Mouse (Mus musculus) CH12.LX (cell line): Measurements from ENCODE around the gene 2200002J24Rik. TPM values are rescaled to one million over a fixed set of nuclear protein-coding genes. Genes with fewer than 3 reads are reported as not detected.
"Not testable (repeated sequence)": the region's sequence is repeated elsewhere in the genome, so short reads cannot be mapped to it uniquely, and the experiment has no call there.

ENCODE experiments used
- DNase-seq: peaks from one replicate; pipeline ENCODE4 v3.0.0-alpha.2; 2013; ENCODE audit errors: extremely low read depth
- H3K27ac ChIP-seq: 2 replicates; pipeline ENCODE4 v1.5.1; 2012; ENCODE audit warnings: low read depth, mild to moderate bottlenecking, control low read depth, moderate library complexity; ENCODE audit not compliant: insufficient read depth
- H3K27me3 ChIP-seq: replicated peaks from 2 replicates; pipeline ENCODE3; 2012; ENCODE audit warnings: inconsistent platforms
- H3K36me3 ChIP-seq, 2 experiments: replicated peaks in 1 of 2; 2 replicates each; pipeline versions ENCODE3 to v1.6.1; 2012; ENCODE audit warnings: inconsistent platforms in 1 of 2, low read length in 1 of 2, mild to moderate bottlenecking in 1 of 2, mixed read lengths in 1 of 2, moderate library complexity in 1 of 2; ENCODE audit not compliant: control insufficient read depth in 1 of 2, insufficient read depth in 1 of 2
- H3K4me1 ChIP-seq, 2 experiments: 2 replicates each; pipeline ENCODE4 v1.6.1; 2012; ENCODE audit warnings: inconsistent platforms in 1 of 2, moderate library complexity in 1 of 2; ENCODE audit not compliant: insufficient read depth in 2 of 2, control insufficient read depth in 1 of 2
- H3K4me2 ChIP-seq: 2 replicates; pipeline ENCODE4 v1.6.1; 2012; ENCODE audit warnings: low read depth, mild to moderate bottlenecking, control low read depth; ENCODE audit not compliant: poor library complexity, insufficient read depth, severe bottlenecking
- H3K4me3 ChIP-seq, 3 experiments: fragments of 150-350 bp in 1 of 3; sonication (generic) in 1 of 3; replicated peaks in 1 of 3; 2 replicates each; pipeline versions ENCODE3 to v1.5.1; 2011 to 2012; ENCODE audit warnings: low read depth in 2 of 3, low read length in 2 of 3, mild to moderate bottlenecking in 2 of 3, moderate library complexity in 2 of 3, control low read depth in 1 of 3, improper control_type of control experiment in 1 of 3, inconsistent platforms in 1 of 3, mixed read lengths in 1 of 3; ENCODE audit not compliant: poor library complexity in 1 of 3
- H3K79me2 ChIP-seq: replicated peaks from 2 replicates; pipeline ENCODE4 v1.6.1; 2012; ENCODE audit warnings: mild to moderate bottlenecking, moderate library complexity; ENCODE audit not compliant: control insufficient read depth, poor library complexity, insufficient read depth, severe bottlenecking; ENCODE audit errors: extremely low read depth
- H3K9ac ChIP-seq: 2 replicates; pipeline ENCODE4 v1.6.1; 2012; ENCODE audit warnings: low read depth, mild to moderate bottlenecking, control low read depth, moderate library complexity; ENCODE audit not compliant: insufficient read depth
- H3K9me3 ChIP-seq: replicated peaks from 2 replicates; pipeline ENCODE3; 2012; ENCODE audit warnings: low read length, inconsistent platforms, mixed read lengths
- BHLHE40 ChIP-seq: IDR thresholded peaks from 2 replicates; pipeline ENCODE4 v1.6.1; 2011; ENCODE audit warnings: mild to moderate bottlenecking, low read depth, low read length, improper control_type of control experiment
- CHD2 ChIP-seq: IDR thresholded peaks from 2 replicates; pipeline ENCODE4 v1.6.1; 2011; ENCODE audit warnings: low read length, improper control_type of control experiment
- E2F4 ChIP-seq: IDR thresholded peaks from 2 replicates; pipeline ENCODE4 v1.6.1; 2011; ENCODE audit warnings: low read depth, low read length, improper control_type of control experiment; ENCODE audit not compliant: insufficient replicate concordance
- ELF1 ChIP-seq: IDR thresholded peaks from 2 replicates; pipeline ENCODE4 v1.6.1; 2014; ENCODE audit warnings: low read depth, mild to moderate bottlenecking, inconsistent platforms, low read length, improper control_type of control experiment
- EP300 ChIP-seq: IDR thresholded peaks from 2 replicates; pipeline ENCODE4 v1.6.1; 2011; ENCODE audit warnings: low read length, improper control_type of control experiment
- ETS1 ChIP-seq: conservative IDR thresholded peaks from 2 replicates; pipeline ENCODE4 v1.6.1; 2012; ENCODE audit warnings: low read depth, mild to moderate bottlenecking, inconsistent platforms, low read length, improper control_type of control experiment, moderate library complexity
- GABPA ChIP-seq: IDR thresholded peaks from 2 replicates; pipeline ENCODE4 v1.6.1; 2012; ENCODE audit warnings: low read depth, low read length, improper control_type of control experiment, inconsistent platforms; ENCODE audit not compliant: insufficient replicate concordance
- IRF4 ChIP-seq: IDR thresholded peaks from 2 replicates; pipeline ENCODE4 v1.6.1; 2014; ENCODE audit warnings: low read depth, mild to moderate bottlenecking, inconsistent platforms, low read length, improper control_type of control experiment
- MAX ChIP-seq: IDR thresholded peaks from 2 replicates; pipeline ENCODE4 v1.6.1; 2011; ENCODE audit warnings: low read length, improper control_type of control experiment
- MEF2A ChIP-seq: IDR thresholded peaks from 2 replicates; pipeline ENCODE4 v1.6.1; 2014; ENCODE audit warnings: low read depth, mild to moderate bottlenecking, inconsistent platforms, low read length, improper control_type of control experiment, borderline replicate concordance
- NRF1 ChIP-seq: IDR thresholded peaks from 2 replicates; pipeline ENCODE4 v1.6.1; 2014; ENCODE audit warnings: low read depth, mild to moderate bottlenecking, inconsistent platforms, low read length, improper control_type of control experiment, moderate library complexity
- PAX5 ChIP-seq: IDR thresholded peaks from 2 replicates; pipeline ENCODE4 v1.6.1; 2012; ENCODE audit warnings: low read length, inconsistent platforms, mixed read lengths
- POLR2A ChIP-seq: IDR thresholded peaks from 2 replicates; pipeline ENCODE4 v1.6.1; 2011; ENCODE audit warnings: low read depth, mild to moderate bottlenecking, improper control_type of control experiment, low read length
- POLR2AphosphoS2 ChIP-seq: IDR thresholded peaks from 2 replicates; pipeline ENCODE4 v1.6.1; 2011; ENCODE audit warnings: low read depth, low read length, improper control_type of control experiment
- SIN3A ChIP-seq: IDR thresholded peaks from 2 replicates; pipeline ENCODE4 v1.6.1; 2012; ENCODE audit warnings: low read length, improper control_type of control experiment, inconsistent platforms
- SMC3 ChIP-seq: IDR thresholded peaks from 2 replicates; pipeline ENCODE4 v1.6.1; 2011; ENCODE audit warnings: low read depth, low read length, improper control_type of control experiment
- TBP ChIP-seq: conservative IDR thresholded peaks from 2 replicates; pipeline ENCODE4 v1.6.1; 2011; ENCODE audit warnings: low read depth, low read length, improper control_type of control experiment
- TCF12 ChIP-seq: IDR thresholded peaks from 2 replicates; pipeline ENCODE4 v1.6.1; 2014; ENCODE audit warnings: low read depth, mild to moderate bottlenecking, inconsistent platforms, low read length, improper control_type of control experiment
- USF2 ChIP-seq: conservative IDR thresholded peaks from 2 replicates; pipeline ENCODE4 v1.6.1; 2011; ENCODE audit warnings: low read depth, low read length, improper control_type of control experiment
- ZMIZ1 ChIP-seq: IDR thresholded peaks from 2 replicates; pipeline ENCODE4 v1.6.1; 2012; ENCODE audit warnings: low read depth, mild to moderate bottlenecking, inconsistent platforms, low read length, improper control_type of control experiment
- ZNF384 ChIP-seq: IDR thresholded peaks from 2 replicates; pipeline ENCODE4 v1.6.1; 2012; ENCODE audit warnings: low read depth, low read length, improper control_type of control experiment, inconsistent platforms
- dilution Hi-C: fragments of 300-500 bp; cut with MboI; formaldehyde crosslinking; loops from 2 replicates; pipeline ENCODE4 v1.14.3; 2020; ENCODE audit warnings: low sequenced_read_pairs; ENCODE audit not compliant: extremely low pct_unique_long_range_greater_than_20kb, extremely low pct_ligation_motif_present
- in situ Hi-C: fragments of 300-500 bp; cut with MboI; formaldehyde crosslinking; loops from 3 replicates; pipeline ENCODE4 v1.14.3; 2019; ENCODE audit warnings: low sequenced_read_pairs, low pct_ligation_motif_present, low pct_unique_long_range_greater_than_20kb, mixed read lengths
- polyA plus RNA-seq: library from polyadenylated mRNA; unstranded; fragments of >175 nt; gene quantifications from 2 replicates; pipeline ENCODE4 v1.2.1, GENCODE M21; 2012; ENCODE audit warnings: low read depth; ENCODE audit not compliant: insufficient read length
- total RNA-seq, 2 experiments: library from RNA; depleted of rRNA; stranded (reverse); fragments of 300-350 nt in 1 of 2; fragments of >200 nt in 1 of 2; gene quantifications; 2 replicates each; pipeline ENCODE4 v1.2.3; 2012 to 2014

The 2200002J24Rik gene
- total and polyA plus RNA-seq, 3 experiments = 2.9 to 4.0 (median 3.0) TPM

DNA sequence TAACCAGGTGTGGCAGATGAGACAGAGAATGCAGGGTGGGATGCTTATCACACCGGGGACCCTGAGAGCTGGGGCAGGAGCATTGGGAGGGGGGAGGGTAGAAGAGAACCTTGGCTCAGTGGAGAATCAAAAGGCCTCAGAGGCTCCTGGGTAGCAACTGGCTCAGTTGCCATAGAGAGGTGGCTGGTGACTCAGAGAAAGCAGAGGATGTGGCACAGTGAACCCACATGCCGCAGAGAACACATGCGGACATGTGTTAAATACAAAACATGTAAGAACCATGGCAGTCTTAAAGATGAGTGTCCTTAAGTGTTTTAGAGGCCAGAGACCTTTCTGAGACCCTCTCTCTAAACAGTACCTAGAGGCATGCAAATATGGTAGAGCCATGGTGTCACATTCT is 37.5 kb downstream of the 2200002J24Rik start:
- Histone ChIP-seq H3K9me3 (peaks cover 5% of the 10 kb centered on the region), H3K27me3 (no peaks in the 10 kb centered on the region), H3K27ac (no peak overlapping the region), H3K36me3 (peaks cover 28 to 79% of the 10 kb centered on the region in 2 experiments), H3K4me3 (no peak overlapping the region), H3K79me2 (no peaks in the 10 kb centered on the region), H3K9ac (no peak overlapping the region), H3K4me1 (peaks cover 0 to 42% of the 10 kb centered on the region in 2 experiments; a peak in 3 of 4 replicates), H3K4me2 (no peak overlapping the region)
- dilution Hi-C loops = no loop called here
- no peak for TF ChIP-seq PAX5
- no peak for TF ChIP-seq GABPA
- no peak for TF ChIP-seq ZNF384
- TF ChIP-seq POLR2AphosphoS2 = no peak
- no peak for TF ChIP-seq E2F4
- no peak for TF ChIP-seq TCF12
- TF ChIP-seq USF2 = no peak
- no peak for TF ChIP-seq SIN3A
- TF ChIP-seq SMC3 = no peak
- no peak for TF ChIP-seq MEF2A
- TF ChIP-seq BHLHE40 = no peak
- TF ChIP-seq ETS1 = no peak
- TF ChIP-seq POLR2A = no peak
- TF ChIP-seq MAX = no peak
- in situ Hi-C loops = no loop called here
- no peak for DNase-seq

DNA sequence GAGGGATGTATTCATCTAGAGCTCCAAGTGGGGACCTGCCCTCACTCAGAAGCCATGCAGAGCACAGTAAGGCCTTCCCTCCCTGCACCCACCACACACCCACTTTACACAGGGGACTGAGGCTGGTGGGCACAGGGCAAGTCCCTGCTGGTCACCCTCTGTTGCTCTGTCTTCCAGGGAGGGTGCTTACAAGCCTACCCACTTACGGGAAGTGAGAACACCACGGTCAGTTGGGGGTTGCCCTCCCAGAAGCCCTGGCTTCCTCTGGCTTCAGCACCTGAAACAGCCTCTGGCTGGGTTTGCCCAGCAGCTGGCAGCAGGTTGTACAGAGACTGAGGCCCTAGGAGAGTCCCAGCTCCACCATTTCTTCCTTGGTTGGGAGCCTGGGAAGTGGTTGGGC is 43.8 kb downstream of the 2200002J24Rik start:
- peak overlapping the region; percentile 79 for H3K27ac ChIP-seq
- in situ Hi-C loops, H3K9ac ChIP-seq, H3K27me3 ChIP-seq, H3K4me3 ChIP-seq, dilution Hi-C loops, H3K9me3 ChIP-seq, H3K79me2 ChIP-seq: not testable (repeated sequence)
- peaks cover 0 to 21% of the 10 kb centered on the region in 2 experiments for H3K36me3 ChIP-seq
- TF ChIP-seq CHD2 (peak; percentile 61; the same call in 1 of the 2 replicates), EP300 (peak; percentile 79), SIN3A (peak; percentile 20; the same call in 1 of the 2 replicates), BHLHE40 (peak; percentile 32; the same call in 1 of the 2 replicates), ELF1 (peak; percentile 39; the same call in 1 of the 2 replicates), TBP (0 out of 2 replicates have a peak, but pooled peaks have one; percentile 17), ETS1 (peak; percentile 49; the same call in 1 of the 2 replicates), NRF1 (0 out of 2 replicates have a peak, but pooled peaks have one; percentile 3), ZMIZ1 (peak; percentile 31; the same call in 1 of the 2 replicates), TCF12 (peak; percentile 69; the same call in 1 of the 2 replicates), IRF4 (peak; percentile 90)
- peak; percentile 82 for DNase-seq
- H3K4me1 ChIP-seq = peaks cover 16 to 50% of the 10 kb centered on the region in 2 experiments
- H3K4me2 ChIP-seq = peak overlapping the region; percentile 43; the same call in 1 of the 2 replicates

GRCm38 (mm10) chr7:30743617-30744016 is 44.9 kb downstream of the 2200002J24Rik start, which contains the start of gene Gapdhs:
Gapdhs (minus strand) TSS chr7:30743681.
- Histone ChIP-seq H3K4me1 (peaks cover 20 to 55% of the 10 kb centered on the region in 2 experiments), H3K4me2 (peak within 1 kb of the TSS; percentile 43; the same call in 1 of the 2 replicates), H3K27ac (peak within 1 kb of the TSS; percentile 79), H3K36me3 (peaks cover 0 to 14% of the 10 kb centered on the region in 2 experiments)
- H3K4me3 ChIP-seq, H3K27me3 ChIP-seq, in situ Hi-C loops, H3K9me3 ChIP-seq, dilution Hi-C loops, H3K79me2 ChIP-seq, H3K9ac ChIP-seq: not testable (repeated sequence)
- DNase-seq = peak; percentile 74
